Mouse (Mus musculus) heart, adult 2 months (tissue): ENCODE measurements around the gene Sfmbt1.

ENCODE experiments used
- CTCF ChIP-seq: fragments of 200-600 bp; IDR thresholded peaks from 2 replicates; pipeline ENCODE4 v1.8.1; 2022; ENCODE audit warnings: antibody characterized with exemption, mild to moderate bottlenecking, moderate library complexity
- EP300 ChIP-seq: fragments of 200-500 bp; IDR thresholded peaks from 2 replicates; pipeline ENCODE4 v1.6.1; 2011; ENCODE audit warnings: low read depth, low read length, control low read depth; ENCODE audit not compliant: insufficient read depth
- POLR2A ChIP-seq: fragments of 200-500 bp; IDR thresholded peaks from 2 replicates; pipeline ENCODE4 v1.6.1; 2011; ENCODE audit warnings: mild to moderate bottlenecking, low read depth, low read length, control low read depth; ENCODE audit not compliant: insufficient read depth

DNA sequence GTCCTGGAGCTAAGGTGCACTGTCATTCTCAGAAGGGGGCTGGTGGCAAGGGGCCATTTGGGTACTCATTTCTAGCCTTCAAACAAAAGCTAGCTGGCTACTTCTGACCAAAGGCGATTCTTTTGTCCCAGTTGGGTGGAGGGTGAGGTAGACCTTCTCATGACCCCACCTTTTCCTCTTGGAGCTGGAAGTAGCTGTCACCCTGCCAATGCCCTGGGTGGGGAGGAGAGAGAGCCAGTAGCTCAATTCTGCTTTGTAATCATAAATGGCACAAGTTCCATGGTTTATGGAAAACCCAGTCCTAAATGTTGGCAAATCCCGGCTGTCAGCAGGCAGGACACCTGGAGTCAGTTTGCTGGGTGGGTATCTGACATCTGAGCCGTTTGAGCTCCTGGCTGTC, 48.6 kb upstream of the Sfmbt1 start:
- TF ChIP-seq POLR2A: no peak
- TF ChIP-seq CTCF: no peak
- no peak for TF ChIP-seq EP300
